Mouse (Mus musculus) liver, embryonic 16.5 days (tissue): ENCODE measurements around the gene Tmem117. TPM values are rescaled to one million over a fixed set of nuclear protein-coding genes. Genes with fewer than 3 reads are reported as not detected.

ENCODE experiments used
- ATAC-seq: fragments of 200-750 bp; cut with Nextera tagmentation; 2 replicates; pipeline ENCODE4 v1.8.0; 2017; ENCODE audit warnings: low read depth, mild to moderate bottlenecking, moderate number of reproducible peaks, moderate library complexity
- H3K27ac ChIP-seq: fragments of 300-500 bp; sonication (generic); 2 replicates; pipeline ENCODE4 v1.5.1; 2014; ENCODE audit warnings: mild to moderate bottlenecking, low read length
- H3K27me3 ChIP-seq: fragments of 300-500 bp; sonication (generic); 2 replicates; pipeline ENCODE4 v1.6.1; 2014; ENCODE audit warnings: low read depth, low read length, mixed read lengths; ENCODE audit not compliant: control insufficient read depth, insufficient read depth
- H3K36me3 ChIP-seq: fragments of 300-500 bp; sonication (generic); 2 replicates; pipeline ENCODE4 v1.6.1; 2014; ENCODE audit warnings: mild to moderate bottlenecking; ENCODE audit not compliant: control insufficient read depth, insufficient read depth
- H3K4me1 ChIP-seq: fragments of 300-500 bp; sonication (generic); 2 replicates; pipeline ENCODE4 v1.6.1; 2014; ENCODE audit warnings: low read depth, low read length, mixed read lengths; ENCODE audit not compliant: control insufficient read depth
- H3K4me2 ChIP-seq: fragments of 300-500 bp; sonication (generic); 2 replicates; pipeline ENCODE4 v1.6.1; 2014; ENCODE audit warnings: low read depth, low read length, mixed read lengths
- H3K4me3 ChIP-seq: fragments of 300-500 bp; sonication (generic); 2 replicates; pipeline ENCODE4 v1.5.1; 2014; ENCODE audit warnings: low read depth, mild to moderate bottlenecking, low read length
- H3K9ac ChIP-seq: fragments of 300-500 bp; sonication (generic); 2 replicates; pipeline ENCODE4 v1.6.1; 2014; ENCODE audit warnings: low read depth, low read length
- H3K9me3 ChIP-seq: fragments of 300-500 bp; sonication (generic); replicated peaks from 2 replicates; pipeline ENCODE4 v1.6.1; 2016; ENCODE audit warnings: low read length; ENCODE audit not compliant: control insufficient read depth
- WGBS: fragments of 180-500 bp; shearing (Covaris S2); extraction: QIAGEN DNeasy Blood & Tissue Kit; methylation state at CpG from one replicate; pipeline ENCODE4 v1.1.7; 2014; ENCODE audit not compliant: insufficient replicate concordance; 5-methylcytosine and 5-hydroxymethylcytosine counted together
- polyA plus RNA-seq: library from polyadenylated mRNA; unstranded; fragments of >200 nt; fragmentation: Nextera tagmentation; extraction: Ambion mirVana; gene quantifications from 2 replicates; pipeline ENCODE4 v1.2.1, GENCODE M21; 2015

Gene Tmem117
- polyA plus RNA-seq, 1 experiment from 2014 or later = 0.19 TPM

- no peak for ATAC-seq
- Histone ChIP-seq H3K4me1 (no peaks in the 10 kb centered on the region), H3K9me3 (no peaks in the 10 kb centered on the region), H3K27me3 (no peaks in the 10 kb centered on the region), H3K4me3 (no peak overlapping the region), H3K9ac (no peak overlapping the region), H3K4me2 (no peak overlapping the region), H3K36me3 (no peaks in the 10 kb centered on the region), H3K27ac (no peak overlapping the region)
- 66% methylated on average over 6 of the region's 6 CpGs for WGBS
These were observed 338.0 kb downstream of the Tmem117 start for GRCm38 (mm10) chr15:94967004-94967403.

- Histone ChIP-seq H3K9ac (no peak overlapping the region), H3K4me2 (no peak overlapping the region), H3K27ac (no peak overlapping the region), H3K36me3 (no peaks in the 10 kb centered on the region), H3K4me3 (no peak overlapping the region), H3K4me1 (no peaks in the 10 kb centered on the region), H3K9me3 (no peaks in the 10 kb centered on the region), H3K27me3 (no peaks in the 10 kb centered on the region)
- WGBS = 66% methylated on average over 13 of the region's 13 CpGs
- no peak for ATAC-seq
These were observed 339.6 kb downstream of the Tmem117 start for GRCm38 (mm10) chr15:94968403-94969180.

GRCm38 (mm10) chr15:94981798-94982197 lies 352.8 kb downstream of the Tmem117 start:
- H3K27me3 ChIP-seq = no peaks in the 10 kb centered on the region
- no peaks in the 10 kb centered on the region for H3K4me1 ChIP-seq
- H3K9me3 ChIP-seq = no peaks in the 10 kb centered on the region
- ATAC-seq = no peak
- no peak overlapping the region for H3K4me3 ChIP-seq
- H3K4me2 ChIP-seq = no peak overlapping the region
- WGBS = 54% methylated on average over 4 of the region's 4 CpGs
- H3K9ac ChIP-seq = no peak overlapping the region
- no peaks in the 10 kb centered on the region for H3K36me3 ChIP-seq
- no peak overlapping the region for H3K27ac ChIP-seq

GRCm38 (mm10) chr15:94995352-94995751 lies 366.3 kb downstream of the Tmem117 start:
- Histone ChIP-seq H3K9ac (no peak overlapping the region), H3K27me3 (no peaks in the 10 kb centered on the region), H3K4me3 (no peak overlapping the region), H3K4me2 (no peak overlapping the region), H3K9me3 (no peaks in the 10 kb centered on the region), H3K36me3 (no peaks in the 10 kb centered on the region), H3K4me1 (no peaks in the 10 kb centered on the region), H3K27ac (no peak overlapping the region)
- ATAC-seq = no peak
- WGBS = 71% methylated on average over 9 of the region's 9 CpGs

GRCm38 (mm10) chr15:95005121-95005824 lies 376.2 kb downstream of the Tmem117 start:
- WGBS = 54% methylated on average over 8 of the region's 8 CpGs
- no peak overlapping the region for H3K27ac ChIP-seq
- no peaks in the 10 kb centered on the region for H3K4me1 ChIP-seq
- no peaks in the 10 kb centered on the region for H3K27me3 ChIP-seq
- H3K4me3 ChIP-seq = no peak overlapping the region
- H3K9me3 ChIP-seq = no peaks in the 10 kb centered on the region
- ATAC-seq = no peak
- no peak overlapping the region for H3K4me2 ChIP-seq
- H3K36me3 ChIP-seq = no peaks in the 10 kb centered on the region
- H3K9ac ChIP-seq = no peak overlapping the region

GRCm38 (mm10) chr15:95022251-95022650 lies 393.2 kb downstream of the Tmem117 start:
- H3K9me3 ChIP-seq = no peaks in the 10 kb centered on the region

GRCm38 (mm10) chr15:95024401-95024800 lies 395.4 kb downstream of the Tmem117 start:
- H3K36me3 ChIP-seq = no peaks in the 10 kb centered on the region
- WGBS = 42% methylated on average over 6 of the region's 6 CpGs
- no peaks in the 10 kb centered on the region for H3K4me1 ChIP-seq
- H3K27ac ChIP-seq = no peak overlapping the region
- H3K4me3 ChIP-seq = no peak overlapping the region
- no peaks in the 10 kb centered on the region for H3K27me3 ChIP-seq
- H3K4me2 ChIP-seq = no peak overlapping the region
- no peak overlapping the region for H3K9ac ChIP-seq
- H3K9me3 ChIP-seq = no peaks in the 10 kb centered on the region; the same call in 1 of the 2 replicates
- ATAC-seq = no peak

More at GRCm38 (mm10) chr15:95022251-95022650, 393.2 kb downstream of the Tmem117 start:
- H3K36me3 ChIP-seq = no peaks in the 10 kb centered on the region
- H3K4me2 ChIP-seq = no peak overlapping the region
- no peak for ATAC-seq
- 51% methylated on average over 7 of the region's 7 CpGs for WGBS
- H3K27ac ChIP-seq = no peak overlapping the region
- no peaks in the 10 kb centered on the region for H3K27me3 ChIP-seq
- no peak overlapping the region for H3K4me3 ChIP-seq
- no peak overlapping the region for H3K9ac ChIP-seq
- H3K4me1 ChIP-seq = no peaks in the 10 kb centered on the region

GRCm38 (mm10) chr15:95028862-95029486 lies 399.9 kb downstream of the Tmem117 start:
- Histone ChIP-seq H3K36me3 (no peaks in the 10 kb centered on the region), H3K4me1 (no peaks in the 10 kb centered on the region), H3K4me3 (no peak overlapping the region), H3K27me3 (no peaks in the 10 kb centered on the region), H3K9ac (no peak overlapping the region), H3K9me3 (no peaks in the 10 kb centered on the region; the same call in 1 of the 2 replicates), H3K4me2 (no peak overlapping the region), H3K27ac (no peak overlapping the region)
- WGBS = 65% methylated on average over 13 of the region's 13 CpGs
- no peak for ATAC-seq

GRCm38 (mm10) chr15:95029487-95029875 lies 400.4 kb downstream of the Tmem117 start:
- Histone ChIP-seq H3K27ac (no peak overlapping the region), H3K9me3 (no peaks in the 10 kb centered on the region; the same call in 1 of the 2 replicates), H3K36me3 (no peaks in the 10 kb centered on the region), H3K4me3 (no peak overlapping the region), H3K4me2 (no peak overlapping the region), H3K4me1 (no peaks in the 10 kb centered on the region), H3K27me3 (no peaks in the 10 kb centered on the region), H3K9ac (no peak overlapping the region)
- ATAC-seq = no peak
- WGBS = 47% methylated on average over 5 of the region's 5 CpGs
